Mouse (Mus musculus) heart, postnatal 0 days (tissue): ENCODE data around the gene Srd5a1.

Experiments
- CTCF ChIP-seq: IDR thresholded peaks from 2 replicates; pipeline ENCODE4 v1.5.1; 2016; ENCODE audit warnings: antibody characterized with exemption, control low read depth, low read depth
- EP300 ChIP-seq: IDR thresholded peaks from 2 replicates; pipeline ENCODE4 v1.6.1; 2016; ENCODE audit warnings: antibody characterized with exemption, low read depth

GRCm38 (mm10) chr13:69538327-69538726, 72.9 kb downstream of the Srd5a1 start:
- no peak for TF ChIP-seq CTCF
- no peak for TF ChIP-seq EP300
